Mouse (Mus musculus): Measurements from ENCODE around the gene Rbm15.

DNA sequence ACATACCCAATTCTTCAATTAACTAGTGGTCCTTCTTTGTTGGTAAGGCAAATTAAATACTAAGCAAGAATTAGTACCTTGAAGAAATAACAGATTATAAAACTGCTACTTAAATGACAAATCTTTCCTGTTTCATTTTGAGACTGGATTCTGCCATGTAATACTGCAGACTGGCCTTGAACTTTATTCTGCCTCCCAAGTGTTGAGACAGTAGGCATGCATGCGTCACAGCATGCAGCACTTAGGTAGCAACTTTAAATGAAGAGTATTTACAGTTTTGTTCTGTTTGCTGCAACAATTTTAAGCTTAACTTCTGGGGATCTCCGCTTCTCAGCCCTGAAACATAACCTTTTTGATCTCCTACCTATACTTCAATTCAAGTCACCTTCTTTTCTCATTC, 12.3 kb downstream of the Rbm15 start:
- TF ChIP-seq CTCF (IDR thresholded peaks at IDR 0.05; ENCODE audit: control insufficient read depth, insufficient read depth, insufficient replicate concordance, low read depth, low read length) (no peak), POLR2A (IDR thresholded peaks at IDR 0.05; ENCODE audit: control insufficient read depth, low read depth, low read length) (no peak)
